Mouse (Mus musculus) heart, postnatal 0 days (tissue): Measurements from ENCODE around the gene Kctd11.
A peak's percentile ranks its signal among the peaks of the same experiment; 100 is the strongest.

ENCODE experiments used
- CTCF ChIP-seq: IDR thresholded peaks from 2 replicates; pipeline ENCODE4 v1.5.1; 2016; ENCODE audit warnings: antibody characterized with exemption, control low read depth, low read depth
- EP300 ChIP-seq: IDR thresholded peaks from 2 replicates; pipeline ENCODE4 v1.6.1; 2016; ENCODE audit warnings: antibody characterized with exemption, low read depth

DNA sequence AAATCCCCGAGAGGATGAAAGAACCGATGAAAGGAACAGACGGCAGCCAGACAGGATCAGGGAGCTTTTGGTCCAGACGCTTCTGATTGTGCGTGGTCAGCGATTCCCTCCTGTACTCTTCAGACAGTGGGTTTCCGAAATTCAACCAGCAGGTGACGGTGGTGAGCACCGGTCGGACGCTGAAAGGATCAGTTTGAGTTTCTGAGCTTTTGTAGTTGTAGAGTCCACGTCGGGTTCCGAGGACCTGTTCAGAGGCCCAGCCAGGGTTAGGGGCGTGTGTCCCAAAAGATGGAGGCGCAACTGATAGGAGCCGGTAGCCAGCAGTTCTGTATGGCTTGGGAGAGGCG, 727 bp downstream of the Kctd11 start:
- TF ChIP-seq CTCF (peak; percentile 78), EP300 (no peak)
